Mouse (Mus musculus) left cerebral cortex, postnatal 14 days (tissue): Measurements from ENCODE around the gene Hbb-bh2. TPM values are rescaled to one million over a fixed set of nuclear protein-coding genes. Genes with fewer than 3 reads are reported as not detected.
"Not testable (repeated sequence)": the region's sequence is repeated elsewhere in the genome, so short reads cannot be mapped to it uniquely, and the experiment has no call there.

ENCODE experiments used
- DNase-seq, 2 experiments: peaks; one replicate each; pipeline ENCODE4 v3.0.0; 2021 to 2022; ENCODE audit warnings: low spot score in 2 of 2, mixed read lengths in 1 of 2
- intact Hi-C: fragments of 180-260 bp; cut with DNase I; formaldehyde crosslinking; loops from one replicate; pipeline ENCODE4 v1.15.1; 2025
- long read RNA-seq, 2 experiments: library from polyadenylated mRNA; stranded (forward); transcript quantifications; one replicate each; pipeline ENCODE4 v2.0.0; 2021
- total RNA-seq, 2 experiments: library from RNA; stranded (reverse); gene quantifications; 2 replicates each; pipeline ENCODE4 v1.2.3; 2021

The Hbb-bh2 gene
- total RNA-seq, result not detected
- long read RNA-seq, experiment 1, result 0 reads
- long read RNA-seq, experiment 2, result 0 reads

- DNase-seq, result no peak
- intact Hi-C loops, result no loop called here
Measured at GRCm38 (mm10) chr7:103840268-103840667, at the start of gene Hbb-bh2. TSS of gene Hbb-bh2 (minus strand) at chr7:103840520.

- intact Hi-C loops, result no loop called here
- no peak for DNase-seq
Measured at GRCm38 (mm10) chr7:103886152-103886551, 45.8 kb upstream of the Hbb-bh2 start, which contains the start of gene Olfr66. TSS of gene Olfr66 (minus strand) at chr7:103886252.

- intact Hi-C loops, result no loop called here
- DNase-seq, result no peak
Measured at GRCm38 (mm10) chr7:103877093-103877492, 36.8 kb upstream of the Hbb-bh2 start.

GRCm38 (mm10) chr7:103874451-103874850 lies 34.1 kb upstream of the Hbb-bh2 start:
- intact Hi-C loops, result loop anchor here (5.0 kb wide), 1 partner anchor 1367 kb away; no protein-coding TSS in a partner anchor
- no peak for DNase-seq

GRCm38 (mm10) chr7:103873064-103873463 lies 32.7 kb upstream of the Hbb-bh2 start:
- peak in 1 of 2 experiments; percentile 20 for DNase-seq
- intact Hi-C loops, result loop anchor here (5.0 kb wide), 1 partner anchor 1366 kb away; no protein-coding TSS in a partner anchor

- DNase-seq, result no peak
- intact Hi-C loops, result loop anchor here (5.0 kb wide), 1 partner anchor 1363 kb away; no protein-coding TSS in a partner anchor
Measured at GRCm38 (mm10) chr7:103870667-103871066, 30.3 kb upstream of the Hbb-bh2 start.

- intact Hi-C loops, result no loop called here
- no peak for DNase-seq
Measured at GRCm38 (mm10) chr7:103865716-103866115, 25.4 kb upstream of the Hbb-bh2 start.

- DNase-seq, result no peak
- intact Hi-C loops, result no loop called here
Measured at GRCm38 (mm10) chr7:103861531-103861930, 21.2 kb upstream of the Hbb-bh2 start.

GRCm38 (mm10) chr7:103860855-103861254 lies 20.5 kb upstream of the Hbb-bh2 start:
- DNase-seq, result no peak
- intact Hi-C loops, result no loop called here

GRCm38 (mm10) chr7:103859076-103859475 lies 18.8 kb upstream of the Hbb-bh2 start:
- intact Hi-C loops, result no loop called here
- DNase-seq, result no peak

GRCm38 (mm10) chr7:103854669-103855068 lies 14.3 kb upstream of the Hbb-bh2 start:
- no peak for DNase-seq
- intact Hi-C loops, result no loop called here

- intact Hi-C loops, result no loop called here
- DNase-seq, result no peak
Measured at GRCm38 (mm10) chr7:103853090-103853489, 12.8 kb upstream of the Hbb-bh2 start, which contains the start of gene Hbb-y. TSS of gene Hbb-y (minus strand) at chr7:103853216.

- intact Hi-C loops, result no loop called here
- no peak for DNase-seq
Measured at GRCm38 (mm10) chr7:103844525-103845325, 4.4 kb upstream of the Hbb-bh2 start.

GRCm38 (mm10) chr7:103843034-103843433 lies 2.7 kb upstream of the Hbb-bh2 start, which contains the start of gene Hbb-bh1:
TSS of gene Hbb-bh1 (minus strand) at chr7:103843164.
- DNase-seq, result no peak

GRCm38 (mm10) chr7:103827808-103828207 lies 12.5 kb downstream of the Hbb-bh2 start, which contains the start of gene Hbb-bs:
TSS of gene Hbb-bs (minus strand) at chr7:103828096.
- intact Hi-C loops, result no loop called here
- no peak for DNase-seq

More at GRCm38 (mm10) chr7:103843034-103843433, 2.7 kb upstream of the Hbb-bh2 start, which contains the start of gene Hbb-bh1:
- intact Hi-C loops, result no loop called here

- intact Hi-C loops, DNase-seq: not testable (repeated sequence)
Measured at GRCm38 (mm10) chr7:103827139-103827538, 13.2 kb downstream of the Hbb-bh2 start.

- intact Hi-C loops, result no loop called here
- DNase-seq, result no peak
Measured at GRCm38 (mm10) chr7:103826255-103826887, 13.9 kb downstream of the Hbb-bh2 start.

- DNase-seq, result no peak
- intact Hi-C loops, result no loop called here
Measured at GRCm38 (mm10) chr7:103825536-103826254, 14.6 kb downstream of the Hbb-bh2 start.

- no peak for DNase-seq
- intact Hi-C loops, result no loop called here
Measured at GRCm38 (mm10) chr7:103824597-103824996, 15.7 kb downstream of the Hbb-bh2 start.
